Mouse (Mus musculus) embryonic facial prominence, embryonic 11.5 days (tissue): ENCODE results near the gene Vdr. TPM values are rescaled to one million over a fixed set of nuclear protein-coding genes. Genes with fewer than 3 reads are reported as not detected.

Experiments
- ATAC-seq: fragments of 200-750 bp; cut with Nextera tagmentation; replicated peaks from 2 replicates; pipeline ENCODE4 v1.8.0; 2017; ENCODE audit warnings: low read depth; ENCODE audit not compliant: insufficient number of reproducible peaks, low FRiP score, low TSS enrichment
- DNase-seq: peaks from one replicate; pipeline ENCODE4 v3.0.0-alpha.2; 2015; ENCODE audit warnings: low spot score
- H3K27ac ChIP-seq: fragments of 300-500 bp; sonication (generic); replicated peaks from 2 replicates; pipeline ENCODE4 v1.5.1; 2014; ENCODE audit warnings: mild to moderate bottlenecking, low read depth, low read length, control low read depth
- H3K27me3 ChIP-seq: fragments of 300-500 bp; sonication (generic); 2 replicates; pipeline ENCODE4 v1.6.1; 2014; ENCODE audit warnings: mild to moderate bottlenecking, low read length, moderate library complexity, mixed read lengths; ENCODE audit not compliant: control insufficient read depth, insufficient read depth
- H3K36me3 ChIP-seq: fragments of 300-500 bp; sonication (generic); replicated peaks from 2 replicates; pipeline ENCODE4 v1.6.1; 2014; ENCODE audit warnings: low read depth, mild to moderate bottlenecking, low read length, moderate library complexity, mixed read lengths; ENCODE audit not compliant: control insufficient read depth, insufficient read depth
- H3K4me1 ChIP-seq: fragments of 300-500 bp; sonication (generic); 2 replicates; pipeline ENCODE4 v1.6.1; 2014; ENCODE audit warnings: low read length, mixed read lengths; ENCODE audit not compliant: control insufficient read depth, insufficient read depth
- H3K4me2 ChIP-seq: fragments of 300-500 bp; sonication (generic); 2 replicates; pipeline ENCODE4 v1.6.1; 2014; ENCODE audit warnings: low read depth, mild to moderate bottlenecking, control low read depth, low read length, moderate library complexity
- H3K4me3 ChIP-seq: fragments of 300-500 bp; sonication (generic); 2 replicates; pipeline ENCODE4 v1.5.1; 2014; ENCODE audit warnings: low read depth, low read length, control low read depth
- H3K9ac ChIP-seq: fragments of 300-500 bp; sonication (generic); replicated peaks from 2 replicates; pipeline ENCODE4 v1.6.1; 2014; ENCODE audit warnings: mild to moderate bottlenecking, control low read depth, low read length
- H3K9me3 ChIP-seq: fragments of 300-500 bp; sonication (generic); replicated peaks from 2 replicates; pipeline ENCODE4 v1.6.1; 2016; ENCODE audit warnings: mild to moderate bottlenecking, low read length, inconsistent platforms, mixed read lengths; ENCODE audit not compliant: control insufficient read depth
- WGBS: fragments of 180-500 bp; shearing (Covaris S2); extraction: QIAGEN DNeasy Blood & Tissue Kit; methylation state at CpG from one replicate; pipeline ENCODE4 v1.1.7; 2014; 5-methylcytosine and 5-hydroxymethylcytosine counted together
- polyA plus RNA-seq: library from polyadenylated mRNA; unstranded; fragments of >200 nt; fragmentation: Nextera tagmentation; extraction: Ambion mirVana; gene quantifications from 2 replicates; pipeline ENCODE4 v1.2.1, GENCODE M21; 2014

Gene Vdr
- polyA plus RNA-seq, 1 experiment from 2014 or later = 0.29 TPM

DNA sequence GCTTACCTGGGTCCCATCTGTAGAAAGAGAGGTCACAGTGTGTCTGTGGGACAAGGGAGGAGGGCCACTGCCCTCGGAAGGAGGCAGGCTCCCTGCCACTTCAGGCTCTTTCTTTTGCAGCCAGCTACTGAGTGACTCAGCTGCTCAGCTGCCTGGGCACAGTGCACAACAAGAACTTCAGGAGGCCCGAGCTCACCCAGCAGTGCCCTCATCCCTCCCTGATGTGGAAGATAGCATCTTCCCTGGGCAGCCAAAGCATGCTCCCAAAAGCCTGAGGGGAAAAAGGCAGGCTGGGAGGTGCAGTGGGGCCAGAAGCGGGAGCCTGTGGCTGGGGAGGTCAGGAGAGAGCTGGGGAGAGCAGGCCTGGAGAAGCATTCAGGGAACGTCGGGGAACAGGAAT is 95.7 kb downstream of the Vdr start:
- Histone ChIP-seq H3K9me3 (no peaks in the 10 kb centered on the region), H3K4me2 (no peak overlapping the region), H3K27ac (no peak overlapping the region), H3K9ac (no peak overlapping the region), H3K36me3 (no peaks in the 10 kb centered on the region; the same call in 1 of the 2 replicates), H3K4me1 (no peaks in the 10 kb centered on the region), H3K4me3 (no peak overlapping the region), H3K27me3 (no peaks in the 10 kb centered on the region)
- no peak for DNase-seq
- 38% methylated on average over 5 of the region's 5 CpGs for WGBS
- no peak for ATAC-seq

DNA sequence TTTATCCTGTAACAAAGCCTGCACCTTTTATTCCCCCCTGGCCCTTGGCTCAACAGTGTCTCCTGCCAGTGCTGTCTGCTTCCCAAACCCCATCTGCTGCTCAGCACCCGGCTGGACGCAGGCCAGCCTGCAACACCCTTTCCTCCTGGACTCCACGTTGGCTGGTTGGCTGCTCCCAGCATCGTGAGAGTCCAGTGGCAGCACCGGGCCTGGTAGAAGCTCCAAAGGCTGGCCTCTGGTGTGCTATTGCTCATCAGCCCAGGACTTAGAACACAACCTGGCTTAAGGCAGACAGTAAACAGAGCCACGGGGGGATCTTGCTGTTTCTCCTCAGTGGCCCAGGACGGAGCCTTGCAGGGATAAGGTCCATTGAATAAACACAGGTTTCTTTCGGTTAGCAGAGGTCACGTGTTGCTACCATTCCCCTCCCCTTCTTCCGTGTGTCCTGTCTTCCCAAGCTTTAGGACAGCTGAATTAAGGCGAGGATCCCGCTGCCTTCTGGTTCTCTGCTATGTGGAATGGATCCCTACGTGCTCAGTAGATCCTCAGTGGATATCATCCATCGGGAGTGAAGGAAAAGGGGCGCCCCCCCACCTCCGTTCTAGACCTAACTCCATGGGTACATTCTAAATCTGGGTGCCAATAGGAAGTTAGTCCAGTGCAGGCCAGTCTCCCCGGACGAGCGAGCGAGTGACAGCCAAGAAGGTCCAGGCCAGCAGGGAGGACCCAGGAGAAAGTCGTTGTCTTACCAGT is 96.8 kb downstream of the Vdr start:
- no peak overlapping the region for H3K27ac ChIP-seq
- H3K36me3 ChIP-seq = no peaks in the 10 kb centered on the region; the same call in 1 of the 2 replicates
- H3K4me2 ChIP-seq = no peak overlapping the region
- no peaks in the 10 kb centered on the region for H3K27me3 ChIP-seq
- peak overlapping the region; percentile 13; the same call in 1 of the 2 replicates for H3K9ac ChIP-seq
- H3K4me3 ChIP-seq = no peak overlapping the region
- H3K4me1 ChIP-seq = no peaks in the 10 kb centered on the region
- WGBS = 54% methylated on average over 21 of the region's 21 CpGs
- DNase-seq = no peak
- no peaks in the 10 kb centered on the region for H3K9me3 ChIP-seq
- no peak for ATAC-seq

DNA sequence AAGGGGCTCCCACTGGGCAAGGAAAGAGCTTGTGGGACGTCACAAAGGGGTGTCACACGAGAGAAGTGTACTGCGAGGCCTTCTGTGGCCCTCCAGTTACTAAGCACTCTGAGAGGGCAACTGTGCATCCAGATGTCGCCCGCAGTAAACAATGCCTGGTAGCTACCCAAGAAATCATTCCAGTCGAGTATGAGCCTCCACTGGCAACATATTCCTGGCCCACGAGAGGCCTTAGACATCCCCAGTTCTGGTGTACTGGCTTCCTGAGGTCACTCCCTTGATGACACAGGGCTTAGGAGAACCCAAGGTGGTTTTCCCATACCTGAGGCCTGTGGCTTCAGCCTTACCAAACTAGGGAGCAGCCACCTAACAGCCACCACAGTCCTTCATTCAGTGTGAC is 97.6 kb downstream of the Vdr start:
- Histone ChIP-seq H3K36me3 (no peaks in the 10 kb centered on the region; the same call in 1 of the 2 replicates), H3K4me2 (no peak overlapping the region), H3K27ac (no peak overlapping the region), H3K9me3 (no peaks in the 10 kb centered on the region), H3K4me1 (no peaks in the 10 kb centered on the region), H3K9ac (no peak overlapping the region; the same call in 1 of the 2 replicates), H3K27me3 (no peaks in the 10 kb centered on the region), H3K4me3 (no peak overlapping the region)
- WGBS = 71% methylated on average over 7 of the region's 7 CpGs
- DNase-seq = no peak
- no peak for ATAC-seq

DNA sequence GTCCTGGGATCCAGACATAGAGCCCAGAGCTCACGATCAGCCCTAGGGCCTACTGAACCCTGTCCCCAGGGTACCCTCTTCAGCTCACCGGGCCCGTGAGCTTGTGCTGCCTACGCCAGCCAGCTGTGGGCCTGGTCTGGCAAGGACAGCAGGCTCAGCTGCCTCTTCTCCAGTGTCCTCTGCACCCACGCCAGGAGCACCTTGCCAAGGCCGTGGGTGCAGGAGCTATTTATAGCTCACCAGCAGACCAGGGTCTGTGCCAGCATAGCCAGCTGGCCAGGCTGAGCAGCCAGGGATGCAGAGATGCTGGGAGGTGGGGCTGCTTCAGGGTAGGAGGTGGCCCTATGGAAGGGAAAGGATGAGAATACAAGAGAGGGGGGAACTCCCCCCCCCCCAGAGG is 98.3 kb downstream of the Vdr start:
- 88% methylated on average over 6 of the region's 6 CpGs for WGBS
- no peak overlapping the region for H3K9ac ChIP-seq
- no peak overlapping the region for H3K27ac ChIP-seq
- no peak overlapping the region for H3K4me3 ChIP-seq
- no peak overlapping the region for H3K4me2 ChIP-seq
- no peaks in the 10 kb centered on the region; the same call in none of the 2 replicates for H3K36me3 ChIP-seq
- DNase-seq = no peak
- H3K27me3 ChIP-seq = no peaks in the 10 kb centered on the region
- H3K4me1 ChIP-seq = no peaks in the 10 kb centered on the region
- no peak for ATAC-seq
- no peaks in the 10 kb centered on the region for H3K9me3 ChIP-seq

DNA sequence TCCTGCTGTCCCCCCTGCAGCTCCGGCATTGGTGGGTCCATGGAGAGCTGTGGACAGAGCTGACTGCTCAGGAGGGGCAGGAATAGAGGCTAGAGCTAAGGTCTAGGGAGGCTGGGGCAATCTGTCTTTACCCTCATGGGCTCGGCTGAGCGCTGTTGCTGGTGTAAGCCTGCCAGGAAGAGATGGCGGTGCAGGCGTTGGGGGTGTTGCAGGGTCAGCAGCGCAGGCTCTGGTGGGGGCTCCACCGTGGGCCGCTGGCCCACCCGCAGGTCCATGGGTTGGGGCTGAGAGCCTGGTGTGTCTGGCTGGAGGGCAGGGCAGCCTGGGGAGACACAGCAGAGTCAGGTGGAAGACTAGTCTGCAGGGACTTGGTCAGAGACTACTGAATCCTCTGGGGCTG is 99.1 kb downstream of the Vdr start:
- WGBS = 85% methylated on average over 9 of the region's 9 CpGs
- no peaks in the 10 kb centered on the region for H3K9me3 ChIP-seq
- no peak overlapping the region for H3K9ac ChIP-seq
- H3K27ac ChIP-seq = no peak overlapping the region
- ATAC-seq = no peak
- no peaks in the 10 kb centered on the region for H3K27me3 ChIP-seq
- no peak overlapping the region for H3K4me3 ChIP-seq
- no peak overlapping the region for H3K4me2 ChIP-seq
- no peaks in the 10 kb centered on the region; the same call in none of the 2 replicates for H3K36me3 ChIP-seq
- no peaks in the 10 kb centered on the region for H3K4me1 ChIP-seq
- DNase-seq = no peak

DNA sequence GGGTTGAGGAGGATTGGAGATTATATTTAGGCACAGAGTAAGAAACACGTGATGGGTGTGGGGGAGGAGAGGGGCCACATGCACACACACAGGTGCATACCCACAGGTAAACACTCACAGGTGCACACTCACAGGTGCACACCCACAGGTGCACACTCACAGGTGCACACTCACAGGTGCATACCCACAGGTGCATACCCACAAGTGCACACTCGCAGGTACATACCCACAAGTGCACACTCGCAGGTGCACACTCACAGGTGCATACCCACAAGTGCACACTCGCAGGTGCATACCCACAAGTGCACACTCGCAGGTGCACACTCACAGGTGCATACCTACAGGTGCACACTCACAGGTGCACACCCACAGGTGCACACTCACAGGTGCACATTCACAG is 100.0 kb downstream of the Vdr start:
- no peak overlapping the region for H3K4me2 ChIP-seq
- H3K4me1 ChIP-seq = no peaks in the 10 kb centered on the region
- ATAC-seq (no peak), DNase-seq (no peak)
- no peak overlapping the region for H3K4me3 ChIP-seq
- WGBS = 94% methylated on average over 5 of the region's 5 CpGs
- no peaks in the 10 kb centered on the region; the same call in none of the 2 replicates for H3K36me3 ChIP-seq
- no peak overlapping the region for H3K9ac ChIP-seq
- no peaks in the 10 kb centered on the region for H3K9me3 ChIP-seq
- no peaks in the 10 kb centered on the region for H3K27me3 ChIP-seq
- no peak overlapping the region for H3K27ac ChIP-seq

DNA sequence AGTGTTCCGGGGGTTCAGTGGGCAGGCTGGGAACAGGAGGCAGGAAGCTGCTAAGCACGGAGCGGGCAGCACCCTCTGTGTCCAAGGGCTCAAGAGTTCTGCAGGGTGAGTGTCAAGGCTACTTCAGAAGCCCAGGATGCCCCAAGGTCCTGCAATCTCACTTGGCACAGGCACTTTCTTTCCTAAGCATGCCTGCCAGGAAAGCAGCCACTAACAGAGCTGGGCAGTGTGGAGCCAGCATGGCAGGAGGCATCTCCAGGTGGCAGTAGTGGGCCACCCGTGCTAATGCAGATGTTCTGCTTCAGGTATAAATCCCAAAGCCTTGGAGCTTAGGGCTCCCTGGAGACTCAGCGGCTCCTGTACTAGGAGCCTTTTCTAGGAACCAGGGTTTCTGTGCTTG is 100.5 kb downstream of the Vdr start:
- Histone ChIP-seq H3K9ac (no peak overlapping the region), H3K4me3 (no peak overlapping the region), H3K4me1 (no peaks in the 10 kb centered on the region), H3K4me2 (no peak overlapping the region), H3K36me3 (no peaks in the 10 kb centered on the region; the same call in none of the 2 replicates), H3K27ac (no peak overlapping the region), H3K9me3 (no peaks in the 10 kb centered on the region), H3K27me3 (no peaks in the 10 kb centered on the region)
- ATAC-seq (no peak), DNase-seq (no peak)
- 87% methylated on average over 5 of the region's 5 CpGs for WGBS

DNA sequence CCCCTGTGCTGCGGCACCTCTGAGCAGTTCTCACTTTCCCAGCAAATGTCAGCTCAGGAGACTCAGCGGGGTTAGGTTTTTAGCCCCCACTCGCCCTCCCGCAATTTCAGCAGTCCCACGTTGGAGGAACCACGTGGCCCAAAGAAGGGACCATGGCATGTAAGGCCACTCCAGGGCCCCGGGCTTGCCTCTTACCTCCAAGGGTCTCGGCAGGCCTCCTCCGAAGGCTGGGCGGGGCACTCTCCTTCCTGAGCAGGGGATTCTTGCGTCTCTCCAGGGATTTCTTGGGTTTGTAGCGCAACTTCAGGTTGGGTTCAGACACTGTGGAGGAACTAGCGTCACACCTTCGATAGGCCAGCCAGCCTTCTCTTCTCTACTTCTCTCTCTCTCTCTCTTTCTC is 101.2 kb downstream of the Vdr start:
- DNase-seq (no peak), ATAC-seq (no peak)
- no peaks in the 10 kb centered on the region; the same call in none of the 2 replicates for H3K36me3 ChIP-seq
- H3K4me1 ChIP-seq = no peaks in the 10 kb centered on the region
- no peaks in the 10 kb centered on the region for H3K9me3 ChIP-seq
- H3K27me3 ChIP-seq = no peaks in the 10 kb centered on the region
- no peak overlapping the region for H3K27ac ChIP-seq
- H3K9ac ChIP-seq = no peak overlapping the region
- no peak overlapping the region for H3K4me3 ChIP-seq
- 79% methylated on average over 14 of the region's 14 CpGs for WGBS
- no peak overlapping the region for H3K4me2 ChIP-seq
